Comparison of ENCODE assay signal across 14 mouse cellular contexts in the genomic region with DNA sequence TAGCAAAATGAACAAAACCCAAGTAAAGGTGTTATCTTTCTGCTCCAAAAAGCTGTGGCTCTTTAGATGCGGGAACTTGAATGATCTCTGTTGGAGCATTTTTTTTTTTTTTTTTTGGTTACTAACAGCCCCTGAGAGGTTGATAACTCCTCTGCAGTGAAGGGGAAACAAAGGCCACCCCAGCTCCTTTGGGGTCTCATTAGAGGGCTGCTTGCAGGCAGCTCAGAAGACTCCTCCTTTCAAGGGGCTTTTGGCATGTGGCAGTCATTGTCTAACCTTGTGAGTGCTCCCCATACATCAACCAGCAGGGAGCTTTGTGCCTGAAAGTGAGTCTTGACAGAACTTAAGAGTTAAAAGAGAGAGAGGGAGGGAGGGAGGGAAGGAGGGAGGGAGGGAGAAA.
"Had no signal": no experiment of that assay in that cellular context is flagged by ENCODE, and none has a peak within 500 bp of the region (broad histone marks: within the 10 kb centered on the region; RNA-seq: fewer than 3 reads in every experiment).

No protein-coding gene starts in this region.

- H3K4me2 ChIP-seq: liver, embryonic 11.5 days; liver, embryonic 15.5 days had no signal

- H3K36me3 ChIP-seq: limb, embryonic 10.5 days; liver, embryonic 15.5 days had no signal

- H3K9ac ChIP-seq: liver, embryonic 15.5 days had no signal

- DNase-seq: kidney, adult 11 months; kidney, adult 9 months; lung, adult 2 months; lung, postnatal 36 days; right cerebral cortex, postnatal 4 days; spleen, adult 18-20 months; thymus, adult 18-20 months; thymus, postnatal 25 days had no signal

- H3K4me3 ChIP-seq: left cerebral cortex, adult 2 months; limb, embryonic 10.5 days; liver, embryonic 15.5 days had no signal

- ATAC-seq: lung, postnatal 0 days had no signal

- H3K4me1 ChIP-seq: limb, embryonic 10.5 days; liver, embryonic 15.5 days had no signal

- H3K9me3 ChIP-seq: limb, embryonic 10.5 days; liver, embryonic 15.5 days had no signal

- H3K27ac ChIP-seq: kidney, postnatal 0 days; left cerebral cortex, adult 2 months; limb, embryonic 10.5 days; liver, embryonic 15.5 days had no signal

- H3K27me3 ChIP-seq: liver, embryonic 15.5 days had no signal
